Mouse (Mus musculus): Measurements from ENCODE around the gene Trip12. TPM values are rescaled to one million over a fixed set of nuclear protein-coding genes. Genes with fewer than 3 reads are reported as not detected.

Gene Trip12
- polyA plus RNA-seq, 1 experiment from 2014 or later: 78.5 TPM

DNA sequence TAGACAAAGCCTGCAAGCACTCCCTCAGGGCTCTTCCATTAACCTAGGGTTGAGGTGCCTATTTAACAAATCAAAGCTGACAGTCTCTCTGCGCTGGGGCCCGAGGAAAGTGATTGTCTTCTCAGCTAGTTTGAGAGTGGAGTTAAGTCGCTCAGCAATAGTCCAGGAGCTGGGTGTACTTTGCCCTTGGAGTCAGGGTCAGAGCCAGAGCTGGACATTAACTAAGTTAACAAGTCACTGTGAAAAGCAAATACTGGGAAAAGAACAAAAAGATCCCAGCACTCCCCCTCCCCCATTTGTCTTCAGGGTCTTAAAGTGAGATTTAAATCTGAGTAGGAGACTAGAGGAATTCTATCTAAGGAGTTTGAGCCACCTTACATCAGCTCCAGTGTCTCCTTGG, 31.8 kb upstream of the Trip12 start:
- Histone ChIP-seq H3K9ac (replicated peaks) (no peak overlapping the region), H3K4me1 (replicated peaks) (peaks cover 3% of the 10 kb centered on the region; the same call in 1 of the 2 replicates), H3K36me3 (no peaks in the 10 kb centered on the region), H3K4me2 (replicated peaks) (no peak overlapping the region), H3K27me3 (no peaks in the 10 kb centered on the region), H3K4me3 (replicated peaks) (no peak overlapping the region), H3K9me3 (no peaks in the 10 kb centered on the region), H3K27ac (no peak overlapping the region)
- no peak for ATAC-seq
- WGBS: 10% methylated on average over 3 of the region's 3 CpGs

GRCm38 (mm10) chr1:84871131-84871530, 30.8 kb upstream of the Trip12 start:
- no peaks in the 10 kb centered on the region for H3K27me3 ChIP-seq
- peaks cover 3% of the 10 kb centered on the region; the same call in 1 of the 2 replicates for H3K4me1 ChIP-seq (replicated peaks)
- H3K36me3 ChIP-seq: no peaks in the 10 kb centered on the region
- no peak overlapping the region for H3K4me3 ChIP-seq (replicated peaks)
- no peak for ATAC-seq
- H3K4me2 ChIP-seq (replicated peaks): no peak overlapping the region
- 58% methylated on average over 5 of the region's 6 CpGs for WGBS
- H3K27ac ChIP-seq: no peak overlapping the region
- H3K9ac ChIP-seq (replicated peaks): no peak overlapping the region
- H3K9me3 ChIP-seq: no peaks in the 10 kb centered on the region

DNA sequence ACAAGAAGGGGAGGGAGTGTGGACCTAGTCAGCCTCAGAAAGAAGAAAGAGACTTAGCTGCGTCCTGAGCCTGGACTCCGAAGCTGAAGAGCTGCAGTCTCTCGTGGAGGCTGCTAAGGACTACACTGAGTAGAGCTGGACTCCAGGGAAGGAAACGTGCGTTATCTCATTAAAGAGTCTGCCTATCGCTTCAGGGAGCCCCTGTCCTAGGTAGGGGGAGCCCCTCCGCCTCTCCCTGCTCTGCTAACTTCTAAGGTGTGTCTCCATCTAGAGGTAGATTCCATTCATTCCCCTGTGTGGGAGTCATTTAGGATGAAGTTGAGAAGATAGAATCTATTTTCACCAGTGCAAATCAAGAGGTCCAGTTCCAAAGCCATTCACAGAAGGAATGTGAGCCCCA, 29.2 kb upstream of the Trip12 start:
- Histone ChIP-seq H3K4me2 (replicated peaks) (no peak overlapping the region), H3K36me3 (no peaks in the 10 kb centered on the region), H3K9ac (replicated peaks) (no peak overlapping the region), H3K9me3 (no peaks in the 10 kb centered on the region), H3K27me3 (no peaks in the 10 kb centered on the region), H3K4me3 (replicated peaks) (no peak overlapping the region), H3K4me1 (replicated peaks) (peaks cover 3% of the 10 kb centered on the region; the same call in 1 of the 2 replicates), H3K27ac (no peak overlapping the region)
- 44% methylated on average over 7 of the region's 7 CpGs for WGBS
- ATAC-seq: no peak

DNA sequence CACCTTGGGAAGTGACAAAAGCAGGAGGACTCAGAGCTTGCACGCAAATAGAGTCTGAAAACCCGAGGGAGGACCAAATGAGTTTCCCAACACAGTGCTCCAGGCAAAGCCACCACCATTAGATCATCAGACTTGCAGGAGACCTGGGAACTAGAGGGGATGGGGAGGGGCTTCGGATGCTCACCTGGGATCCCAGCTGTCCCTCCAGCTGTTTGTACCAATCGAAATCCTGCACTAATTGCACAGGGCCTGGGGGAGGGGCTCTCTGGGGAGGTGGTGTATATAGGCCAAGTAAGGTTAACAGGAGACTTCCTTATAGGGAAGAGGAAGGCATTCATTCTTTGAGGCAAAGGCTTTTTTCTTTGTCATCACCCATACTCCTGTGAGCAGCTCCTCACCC, 28.5 kb upstream of the Trip12 start:
- Histone ChIP-seq H3K36me3 (no peaks in the 10 kb centered on the region), H3K27me3 (no peaks in the 10 kb centered on the region), H3K4me1 (replicated peaks) (peaks cover 3% of the 10 kb centered on the region; the same call in 1 of the 2 replicates), H3K4me3 (replicated peaks) (no peak overlapping the region), H3K27ac (no peak overlapping the region), H3K9me3 (no peaks in the 10 kb centered on the region), H3K9ac (replicated peaks) (no peak overlapping the region), H3K4me2 (replicated peaks) (no peak overlapping the region)
- ATAC-seq: no peak
- WGBS: 73% methylated on average over 4 of the region's 4 CpGs

DNA sequence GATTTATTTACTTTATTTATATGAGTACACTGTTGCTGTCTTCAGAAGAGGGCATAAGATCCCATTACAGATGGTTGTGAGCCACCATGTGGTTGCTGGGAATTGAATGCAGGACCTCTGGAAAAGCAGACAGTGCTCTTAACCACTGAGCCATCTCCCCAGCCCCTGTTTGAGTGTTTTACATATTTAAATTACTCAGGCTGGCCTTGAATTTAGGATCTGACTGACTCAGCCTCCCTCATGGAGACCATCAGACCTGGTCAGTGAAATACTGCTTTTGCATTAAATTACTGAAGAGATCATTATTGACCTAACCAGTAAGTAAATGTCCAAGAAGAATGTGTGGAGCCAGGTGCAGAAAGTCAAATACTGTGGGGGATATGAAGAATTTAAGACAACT, 28.0 kb upstream of the Trip12 start:
- Histone ChIP-seq H3K4me2 (replicated peaks) (no peak overlapping the region), H3K36me3 (no peaks in the 10 kb centered on the region), H3K9ac (replicated peaks) (no peak overlapping the region), H3K4me1 (replicated peaks) (peaks cover 3% of the 10 kb centered on the region; the same call in 1 of the 2 replicates), H3K9me3 (no peaks in the 10 kb centered on the region), H3K27ac (no peak overlapping the region), H3K27me3 (no peaks in the 10 kb centered on the region), H3K4me3 (replicated peaks) (no peak overlapping the region)
- ATAC-seq: no peak

- peaks cover 3% of the 10 kb centered on the region; the same call in 1 of the 2 replicates for H3K4me1 ChIP-seq (replicated peaks)
- H3K9ac ChIP-seq (replicated peaks): no peak overlapping the region
- H3K9me3 ChIP-seq: no peaks in the 10 kb centered on the region
- no peak for ATAC-seq
- H3K27ac ChIP-seq: no peak overlapping the region
- no peak overlapping the region for H3K4me2 ChIP-seq (replicated peaks)
- no peaks in the 10 kb centered on the region for H3K36me3 ChIP-seq
- 96% methylated on average over 3 of the region's 3 CpGs for WGBS
- H3K27me3 ChIP-seq: no peaks in the 10 kb centered on the region
- no peak overlapping the region for H3K4me3 ChIP-seq (replicated peaks)
Measured at GRCm38 (mm10) chr1:84866706-84867230, 26.5 kb upstream of the Trip12 start.

DNA sequence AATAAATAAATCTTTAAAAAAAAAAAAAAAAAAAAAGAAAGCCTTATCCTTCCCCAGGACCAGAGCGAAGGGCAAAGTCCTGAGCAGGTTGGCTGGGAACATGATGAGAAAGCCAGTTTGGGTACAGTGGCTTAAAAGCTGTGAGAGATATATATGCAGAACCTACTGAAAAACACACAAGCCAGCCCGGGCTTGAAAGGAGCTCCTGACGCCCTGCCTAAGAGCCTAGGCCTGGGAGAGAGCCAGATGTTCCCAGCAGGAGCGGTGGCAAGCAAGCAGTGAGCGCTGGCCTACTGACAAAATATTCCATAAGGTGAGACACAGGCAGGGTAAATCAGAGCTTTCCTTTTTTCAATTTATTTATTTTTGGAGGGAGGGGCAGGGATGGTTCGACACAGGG, 25.9 kb upstream of the Trip12 start:
- Histone ChIP-seq H3K9me3 (no peaks in the 10 kb centered on the region), H3K4me1 (replicated peaks) (peaks cover 3% of the 10 kb centered on the region; the same call in 1 of the 2 replicates), H3K27ac (no peak overlapping the region), H3K36me3 (no peaks in the 10 kb centered on the region), H3K27me3 (no peaks in the 10 kb centered on the region), H3K4me2 (replicated peaks) (no peak overlapping the region), H3K4me3 (replicated peaks) (no peak overlapping the region), H3K9ac (replicated peaks) (no peak overlapping the region)
- WGBS: 92% methylated on average over 6 of the region's 6 CpGs
- ATAC-seq: no peak

GRCm38 (mm10) chr1:84864645-84865044, 24.3 kb upstream of the Trip12 start:
- H3K36me3 ChIP-seq: no peaks in the 10 kb centered on the region
- WGBS: 73% methylated on average over 2 of the region's 2 CpGs
- H3K27me3 ChIP-seq: no peaks in the 10 kb centered on the region
- no peak overlapping the region for H3K27ac ChIP-seq
- no peak overlapping the region for H3K4me2 ChIP-seq (replicated peaks)
- no peak for ATAC-seq
- H3K9ac ChIP-seq (replicated peaks): no peak overlapping the region
- H3K4me3 ChIP-seq (replicated peaks): no peak overlapping the region
- peaks cover 3% of the 10 kb centered on the region; the same call in 1 of the 2 replicates for H3K4me1 ChIP-seq (replicated peaks)
- H3K9me3 ChIP-seq: no peaks in the 10 kb centered on the region

DNA sequence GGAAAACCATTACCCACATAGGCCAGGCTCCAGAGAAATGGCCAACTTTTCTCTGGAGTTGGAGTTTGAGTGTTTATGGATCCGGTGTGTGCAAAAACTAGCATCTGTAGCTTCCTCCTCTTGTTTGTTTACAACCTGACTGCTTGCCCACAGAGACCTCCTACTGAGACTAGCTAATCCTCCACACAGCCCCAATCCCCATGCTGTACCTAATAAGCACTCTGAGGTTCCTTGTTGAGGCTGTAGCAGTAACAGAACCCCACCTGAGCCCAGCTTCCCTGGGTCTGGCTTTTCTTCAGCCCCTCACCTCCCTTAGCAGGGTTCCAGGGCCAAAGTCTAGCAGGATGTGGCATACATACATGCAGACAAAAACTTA, 20.9 kb upstream of the Trip12 start:
- no peaks in the 10 kb centered on the region for H3K36me3 ChIP-seq
- H3K9ac ChIP-seq (replicated peaks): no peak overlapping the region
- H3K4me2 ChIP-seq (replicated peaks): no peak overlapping the region
- ATAC-seq: no peak
- no peaks in the 10 kb centered on the region for H3K27me3 ChIP-seq
- H3K9me3 ChIP-seq: no peaks in the 10 kb centered on the region
- H3K4me1 ChIP-seq (replicated peaks): no peaks in the 10 kb centered on the region
- 85% methylated on average over 1 of the region's 1 CpGs for whole genome bisulfite sequencing
- no peak overlapping the region for H3K4me3 ChIP-seq (replicated peaks)
- no peak overlapping the region for H3K27ac ChIP-seq

- Histone ChIP-seq H3K9ac (replicated peaks) (no peak overlapping the region), H3K36me3 (no peaks in the 10 kb centered on the region), H3K4me3 (replicated peaks) (no peak overlapping the region), H3K27me3 (no peaks in the 10 kb centered on the region), H3K4me2 (replicated peaks) (no peak overlapping the region), H3K4me1 (replicated peaks) (no peaks in the 10 kb centered on the region), H3K27ac (no peak overlapping the region), H3K9me3 (no peaks in the 10 kb centered on the region)
- WGBS: 87% methylated on average over 10 of the region's 10 CpGs
- ATAC-seq: no peak
Measured at GRCm38 (mm10) chr1:84860360-84861254, 20.3 kb upstream of the Trip12 start.

DNA sequence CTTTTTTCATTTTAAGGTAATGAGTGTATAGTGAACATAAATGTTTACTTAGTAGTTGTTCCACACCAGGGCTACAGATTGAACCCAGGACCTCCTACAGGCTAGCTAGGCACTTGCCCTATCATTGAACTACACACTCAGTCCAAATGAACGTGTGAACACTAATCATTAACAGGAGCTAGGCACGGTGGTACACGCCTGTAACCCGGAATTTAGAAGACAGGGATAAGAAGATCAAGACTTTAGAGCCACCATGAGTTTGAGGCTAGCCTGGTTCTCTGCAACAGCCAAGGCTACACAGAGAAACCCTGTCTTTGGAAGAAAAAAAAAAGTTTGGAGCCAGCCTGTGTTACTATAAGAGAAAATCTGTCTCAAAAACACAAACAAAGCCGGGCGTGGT, 19.3 kb upstream of the Trip12 start:
- H3K9ac ChIP-seq (replicated peaks): no peak overlapping the region
- H3K4me2 ChIP-seq (replicated peaks): no peak overlapping the region
- no peaks in the 10 kb centered on the region for H3K9me3 ChIP-seq
- H3K36me3 ChIP-seq: no peaks in the 10 kb centered on the region
- no peak for ATAC-seq
- no peaks in the 10 kb centered on the region for H3K4me1 ChIP-seq (replicated peaks)
- WGBS: 91% methylated on average over 6 of the region's 6 CpGs
- no peaks in the 10 kb centered on the region for H3K27me3 ChIP-seq
- no peak overlapping the region for H3K27ac ChIP-seq
- H3K4me3 ChIP-seq (replicated peaks): no peak overlapping the region

DNA sequence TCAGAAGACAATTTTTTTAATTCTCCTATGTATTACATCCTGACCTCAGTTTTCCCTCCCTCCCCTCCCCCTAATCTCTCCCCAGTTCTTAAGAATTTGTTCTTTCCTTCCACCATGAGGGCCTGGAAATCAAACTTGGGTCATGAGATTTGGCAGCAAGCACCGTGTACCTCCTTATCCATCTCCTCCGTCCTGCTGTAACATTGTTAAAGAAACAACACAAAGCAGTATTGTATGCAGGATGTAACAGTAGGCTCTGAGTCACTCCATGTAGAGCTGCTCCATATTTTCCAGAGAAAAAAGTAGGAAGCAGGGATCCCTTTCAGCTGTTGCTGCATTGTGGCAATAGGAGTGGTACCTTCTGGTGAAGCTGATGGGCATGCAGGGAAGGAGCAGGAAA, 15.4 kb upstream of the Trip12 start:
- peaks cover 8% of the 10 kb centered on the region for H3K4me1 ChIP-seq (replicated peaks)
- 80% methylated on average over 2 of the region's 2 CpGs for WGBS
- H3K27me3 ChIP-seq: no peaks in the 10 kb centered on the region
- H3K4me2 ChIP-seq (replicated peaks): no peak overlapping the region
- H3K27ac ChIP-seq: no peak overlapping the region
- H3K9me3 ChIP-seq: no peaks in the 10 kb centered on the region
- H3K4me3 ChIP-seq (replicated peaks): no peak overlapping the region
- ATAC-seq: no peak
- no peaks in the 10 kb centered on the region for H3K36me3 ChIP-seq
- no peak overlapping the region for H3K9ac ChIP-seq (replicated peaks)

Data from midbrain, embryonic 13.5 days (tissue).